Mouse (Mus musculus): ENCODE results near the gene Wdr82.

Gene Wdr82

DNA sequence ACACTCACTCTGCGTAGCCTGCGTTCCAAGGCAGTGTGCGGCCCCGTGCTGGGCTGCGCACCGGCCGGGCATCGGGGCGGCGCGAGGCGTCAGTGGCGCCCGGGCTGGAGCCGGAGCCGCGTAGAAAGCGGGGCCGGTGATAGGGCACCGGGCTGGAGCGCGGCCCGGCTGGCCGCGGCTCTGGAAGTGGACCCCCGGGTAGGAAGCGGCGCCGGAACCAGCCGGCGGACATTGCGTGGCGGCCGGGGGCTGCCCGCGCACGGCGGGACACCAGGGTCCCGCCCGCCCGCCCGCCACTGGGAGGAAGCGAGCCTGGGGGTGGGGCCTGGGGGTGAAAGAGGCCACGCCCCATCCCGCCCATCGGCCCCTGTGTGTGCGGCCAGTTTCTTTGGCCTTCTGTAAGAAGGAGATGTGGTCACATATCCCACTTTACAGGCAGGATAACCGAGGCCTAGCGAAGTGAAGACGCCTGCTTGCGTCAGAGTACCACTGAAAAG, 28.3 kb downstream of the Wdr82 start:
- peak; percentile 63 for DNase-seq (ENCODE audit: low spot score)

DNA sequence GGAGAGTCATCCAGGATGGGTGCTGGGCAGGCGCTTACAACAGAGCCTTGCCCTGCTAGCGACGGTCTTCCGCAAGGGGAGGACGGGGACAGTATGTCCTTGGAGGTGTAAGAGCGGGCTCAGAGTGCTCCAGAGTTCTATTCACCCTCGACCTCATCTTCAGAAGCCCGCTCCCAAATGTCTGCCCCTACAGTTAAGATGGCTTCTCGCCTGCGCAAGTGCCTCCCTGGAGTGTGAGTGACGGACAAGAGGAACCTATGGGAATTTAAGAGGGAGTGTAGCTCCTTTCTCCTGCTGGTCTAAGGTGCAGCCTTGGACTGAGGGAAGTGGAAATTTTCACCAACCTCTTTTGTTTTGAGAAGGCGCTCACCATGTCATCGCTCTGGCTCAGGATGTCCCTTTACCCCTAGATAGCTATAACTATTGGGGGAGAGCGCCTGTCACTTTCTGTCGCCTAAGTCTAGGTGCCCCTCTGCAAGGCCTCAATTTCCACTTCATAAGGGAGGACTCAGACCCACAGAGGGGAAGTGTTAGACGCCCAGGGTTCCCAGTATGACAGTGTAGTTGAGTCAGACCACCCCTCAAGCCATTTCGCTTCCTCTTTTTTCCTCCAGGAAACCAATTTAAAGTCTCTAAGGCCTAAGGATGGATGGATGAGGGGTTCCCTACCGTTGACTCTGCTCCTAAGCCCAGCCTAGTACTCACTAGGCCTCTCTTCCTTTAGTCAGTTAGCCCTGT, 29.0 kb downstream of the Wdr82 start, which contains the start of gene Ppm1m:
Gene Ppm1m, minus strand, starts transcription at position 212 of the 738 bp plus-strand sequence.
- DNase-seq (ENCODE audit: low spot score) = no peak

DNA sequence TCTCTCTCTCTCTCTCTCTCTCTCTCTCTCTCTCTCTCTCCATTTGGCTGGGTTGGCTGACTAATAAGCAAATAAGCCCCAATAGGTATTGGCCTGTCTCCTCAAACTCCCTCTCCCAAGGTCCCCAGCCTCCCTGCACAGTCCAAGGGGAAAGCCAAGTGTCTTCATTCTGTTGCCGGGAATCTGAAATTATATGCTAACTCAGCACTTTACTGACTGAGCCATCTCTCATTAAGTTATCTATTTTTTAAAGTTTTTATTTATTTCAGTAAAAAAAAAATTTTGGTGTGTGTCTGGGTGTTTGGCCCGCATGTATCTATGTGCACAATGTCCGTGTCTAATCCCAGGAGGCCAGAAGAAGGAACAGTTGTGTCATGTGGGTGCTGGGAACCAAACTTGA, 31.2 kb downstream of the Wdr82 start:
- no peak for DNase-seq (ENCODE audit: low spot score)

DNA sequence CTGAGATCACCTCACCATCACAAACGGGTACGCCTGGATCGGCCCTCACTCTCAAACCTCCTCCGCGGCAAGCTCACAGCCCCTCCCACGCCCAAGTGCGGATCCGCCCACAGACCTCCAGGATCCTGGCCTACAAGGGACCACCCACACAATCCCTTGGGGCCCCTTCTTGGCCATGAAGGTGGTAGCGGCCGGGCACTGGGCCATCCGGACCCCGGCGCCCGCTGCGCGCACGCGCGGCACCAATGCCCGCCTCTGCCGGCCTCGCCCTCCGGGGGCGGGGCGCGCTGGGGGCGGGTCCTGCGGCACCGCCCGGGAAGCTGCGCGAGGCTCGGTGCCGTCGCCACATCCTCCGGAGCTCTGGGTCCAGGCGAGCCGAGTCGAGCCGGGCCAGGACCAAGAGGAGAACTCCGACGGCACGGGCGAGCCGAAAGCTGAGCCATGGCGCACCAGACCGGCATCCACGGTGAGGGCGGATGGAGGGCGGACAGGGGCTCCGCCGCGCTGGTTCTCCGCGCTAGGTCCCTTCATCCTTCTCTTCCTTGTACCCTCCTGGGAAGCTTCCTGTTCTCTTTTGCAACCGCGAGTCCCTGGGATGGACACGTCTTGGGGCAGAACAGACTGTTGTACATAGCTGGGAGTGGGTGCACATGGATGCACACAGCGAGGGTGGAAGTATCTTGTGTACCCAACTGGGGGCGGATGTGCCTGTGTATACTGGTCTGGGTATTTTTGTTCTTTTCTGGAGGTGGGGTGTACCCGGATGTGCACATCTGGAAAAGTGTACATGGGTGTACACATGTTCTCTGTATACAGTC, 32.3 kb downstream of the Wdr82 start, which contains the start of gene Twf2:
Gene Twf2, plus strand, starts transcription at position 290 of the 818 bp plus-strand sequence.
- peak; percentile 91 for DNase-seq (ENCODE audit: low spot score)

DNA sequence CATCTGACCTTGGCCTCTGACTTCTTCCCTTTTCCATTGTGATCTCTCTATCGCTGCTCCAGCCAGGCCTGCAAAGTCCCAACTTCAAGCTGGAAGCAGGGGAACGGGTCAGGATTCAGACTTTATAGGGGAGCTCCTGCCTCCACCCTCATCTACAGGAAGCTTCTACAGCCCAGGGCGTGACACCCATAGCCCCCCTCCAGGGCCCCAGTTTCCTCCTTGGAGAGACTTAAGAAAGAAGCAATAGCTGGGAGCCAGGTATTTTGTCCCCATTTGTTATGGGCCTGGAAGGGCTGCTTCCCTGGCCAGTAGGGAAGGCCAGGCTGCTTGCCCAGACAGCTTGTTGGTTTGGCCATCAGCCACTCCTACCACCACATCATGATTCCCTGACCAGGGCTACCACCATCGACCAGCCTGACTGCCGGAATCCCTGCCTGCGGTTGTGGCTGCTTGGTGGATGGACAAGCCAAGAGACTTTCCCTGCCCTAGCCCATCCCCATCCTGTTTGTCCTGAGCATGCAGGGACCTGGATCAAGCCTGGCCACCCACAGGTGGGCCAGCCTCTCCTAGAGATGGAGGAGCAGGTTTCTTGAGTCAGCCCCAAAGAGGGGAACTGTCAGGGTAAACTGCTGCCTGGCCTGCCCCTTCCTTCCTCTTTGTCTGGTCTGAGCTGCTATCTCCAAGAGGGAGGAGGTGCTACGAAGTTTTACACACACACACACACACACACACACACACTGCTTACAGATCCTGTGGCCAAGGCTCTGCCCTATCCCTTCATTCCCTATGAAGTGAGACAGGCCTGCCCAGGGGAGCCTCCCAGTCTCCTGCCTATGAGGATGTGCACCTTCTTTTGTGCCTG, 33.5 kb downstream of the Wdr82 start:
- no peak for DNase-seq (ENCODE audit: low spot score)

DNA sequence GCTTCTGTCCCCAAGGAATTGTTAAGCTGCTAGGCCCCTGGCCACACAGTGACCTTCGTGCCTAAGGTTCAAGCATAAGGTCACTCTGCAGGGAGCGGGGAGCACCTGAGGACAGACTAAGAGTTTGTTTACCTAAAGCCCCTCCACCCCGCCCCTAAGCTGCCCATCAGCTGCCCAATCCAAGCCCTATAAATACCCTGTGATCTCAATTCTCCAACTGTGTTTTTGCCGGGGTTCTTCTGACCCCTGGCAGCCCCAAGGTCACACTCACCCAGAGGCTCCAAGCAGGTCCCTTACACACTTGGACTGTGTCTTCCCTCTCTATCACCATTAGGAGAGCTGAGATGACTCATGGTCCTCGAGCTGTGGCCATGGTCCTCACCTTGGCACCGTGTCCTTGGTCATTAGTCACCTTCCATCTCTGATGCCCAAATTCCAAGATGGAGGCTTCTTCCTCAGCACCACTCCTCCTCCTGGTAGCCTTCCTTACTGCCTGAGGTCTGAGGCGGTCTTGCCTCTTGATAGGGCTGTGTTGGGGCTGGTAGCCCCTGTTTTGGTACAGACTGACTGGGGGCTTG, 35.1 kb downstream of the Wdr82 start:
- DNase-seq (ENCODE audit: low spot score) = no peak

DNA sequence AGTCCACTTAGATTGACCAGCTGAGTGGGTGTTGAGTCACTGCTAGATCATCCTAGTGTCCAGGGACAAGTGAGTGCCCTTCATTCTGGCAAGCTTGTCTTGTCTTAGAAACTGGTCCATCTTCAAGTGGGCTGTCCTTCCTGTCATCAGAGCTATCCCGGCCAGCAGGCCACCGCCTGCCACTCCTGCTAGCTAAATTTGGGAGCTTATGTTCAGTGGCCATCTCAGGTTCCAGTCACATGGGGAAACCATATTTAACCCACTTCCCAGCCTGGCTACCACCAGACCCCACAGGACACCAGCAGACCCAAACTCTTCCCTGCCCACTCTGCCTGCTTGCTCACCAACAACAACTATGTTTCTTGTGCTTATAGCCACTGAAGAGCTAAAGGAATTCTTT, 35.8 kb downstream of the Wdr82 start:
- DNase-seq (ENCODE audit: low spot score) = no peak

DNA sequence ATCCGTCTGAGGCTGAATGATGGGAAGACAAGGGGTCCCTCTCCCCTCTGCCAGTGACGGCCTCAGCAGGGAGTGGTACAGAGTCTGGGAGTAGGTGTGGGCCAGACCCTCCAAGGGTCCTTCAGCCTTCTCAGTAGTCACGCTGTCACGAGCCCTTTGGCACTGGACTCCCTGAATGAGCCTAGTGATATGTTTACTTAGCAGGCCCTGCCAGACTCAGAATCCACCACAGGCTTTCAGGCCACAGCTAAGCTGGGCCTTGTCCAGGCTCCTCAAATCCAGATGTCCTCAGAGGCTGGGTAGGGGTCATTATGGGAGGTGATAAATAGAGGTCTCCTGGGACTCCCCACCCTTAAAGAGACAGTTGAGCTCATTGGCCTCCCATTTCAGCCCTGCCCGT, 37.5 kb downstream of the Wdr82 start:
- no peak for DNase-seq (ENCODE audit: low spot score)

DNA sequence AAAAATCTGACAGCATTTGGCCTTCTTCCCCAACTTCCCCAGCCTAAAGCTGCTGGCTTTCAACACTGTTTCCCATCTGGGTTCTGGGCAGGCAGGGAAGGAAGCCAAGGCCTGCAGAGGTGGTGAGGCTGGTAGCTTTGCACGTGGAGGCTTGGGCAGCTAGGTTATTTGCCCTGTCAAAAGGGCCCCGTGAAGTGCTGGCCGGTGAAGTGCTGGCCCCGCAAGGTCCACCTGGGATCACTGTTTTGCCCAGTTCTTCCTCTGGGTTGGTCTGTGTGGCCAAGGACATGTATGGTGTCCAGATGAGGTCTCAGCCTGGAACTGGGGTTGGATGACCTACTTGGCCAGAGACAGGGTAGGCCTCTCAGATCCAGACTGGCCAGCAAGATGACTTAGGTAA, 39.2 kb downstream of the Wdr82 start:
- DNase-seq (ENCODE audit: low spot score) = no peak

DNA sequence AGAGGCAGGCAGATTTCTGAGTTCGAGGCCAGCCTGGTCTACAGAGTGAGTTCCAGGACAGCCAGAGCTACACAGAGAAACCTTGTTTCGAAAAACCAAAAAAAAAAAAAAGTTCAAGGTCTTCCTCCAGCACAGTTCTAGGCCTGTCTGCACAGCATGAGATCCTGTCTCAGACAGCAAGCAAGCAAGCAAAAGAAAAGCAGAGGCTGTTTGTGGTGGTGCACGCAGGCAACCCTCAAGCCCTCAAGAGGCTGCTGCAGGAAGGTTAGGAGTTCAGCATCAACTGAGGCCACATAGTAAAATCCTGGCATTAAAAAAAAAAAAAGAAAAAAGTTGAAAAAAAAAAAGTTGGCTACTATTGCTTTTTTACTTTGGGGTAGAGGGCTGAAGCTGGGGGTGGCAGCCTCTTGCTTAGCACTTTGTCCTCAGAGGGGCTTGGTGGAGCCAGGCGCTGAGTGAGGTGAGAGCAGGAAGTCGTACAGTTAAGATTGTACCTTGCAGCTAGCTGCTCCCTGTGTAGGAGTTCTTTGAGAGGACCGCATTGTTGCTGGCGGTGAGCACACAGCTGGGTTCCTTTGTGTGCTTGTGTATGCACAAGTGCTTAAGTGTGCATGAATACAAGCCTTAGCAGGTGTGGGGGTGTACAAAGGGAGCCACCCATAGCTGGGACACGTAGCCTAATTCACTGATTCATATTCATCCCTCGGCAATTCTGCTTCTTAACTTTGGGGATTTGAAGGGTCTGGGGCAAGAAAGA, 40.3 kb downstream of the Wdr82 start:
- no peak for DNase-seq (ENCODE audit: low spot score)

DNA sequence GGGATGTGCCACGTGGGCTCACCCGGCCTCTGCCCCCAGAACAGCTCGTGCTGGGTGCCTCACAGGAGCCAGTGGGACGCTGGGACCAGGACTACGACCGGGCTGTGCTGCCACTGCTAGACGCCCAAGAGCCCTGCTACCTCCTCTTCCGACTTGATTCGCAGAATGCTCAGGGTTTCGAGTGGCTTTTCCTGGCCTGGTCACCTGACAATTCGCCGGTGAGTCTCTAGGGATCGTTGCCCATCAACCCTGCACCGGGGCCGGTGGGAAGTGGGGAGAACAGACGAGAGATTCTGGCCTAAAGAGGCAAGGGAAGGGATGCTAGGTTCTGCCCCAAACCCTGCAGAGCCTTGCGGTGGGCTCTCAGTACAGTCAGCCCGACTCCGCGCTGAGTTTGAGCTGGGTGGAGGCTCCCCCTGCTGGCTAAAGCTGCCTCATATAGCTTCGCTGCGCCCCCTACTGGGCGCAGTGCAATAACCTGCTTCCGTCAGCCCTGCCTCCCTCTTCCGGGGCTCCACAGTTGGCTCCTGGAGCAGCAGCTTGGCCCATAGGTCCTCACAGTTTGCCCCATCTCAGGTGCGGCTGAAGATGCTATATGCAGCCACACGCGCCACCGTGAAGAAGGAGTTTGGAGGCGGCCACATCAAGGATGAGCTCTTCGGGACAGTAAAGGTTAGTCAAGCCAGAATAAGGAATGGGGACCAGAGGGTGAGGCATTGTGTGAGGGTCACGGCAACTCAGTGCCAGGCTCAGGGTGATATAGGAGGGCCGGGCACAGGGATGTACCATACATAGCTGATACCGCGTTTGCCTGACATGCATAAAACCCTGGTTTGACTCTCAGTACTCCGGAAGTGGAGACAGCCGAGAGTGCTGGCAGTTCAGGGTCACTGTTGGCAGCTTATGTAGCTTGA, 41.2 kb downstream of the Wdr82 start:
- DNase-seq (ENCODE audit: low spot score) = peak; percentile 61

DNA sequence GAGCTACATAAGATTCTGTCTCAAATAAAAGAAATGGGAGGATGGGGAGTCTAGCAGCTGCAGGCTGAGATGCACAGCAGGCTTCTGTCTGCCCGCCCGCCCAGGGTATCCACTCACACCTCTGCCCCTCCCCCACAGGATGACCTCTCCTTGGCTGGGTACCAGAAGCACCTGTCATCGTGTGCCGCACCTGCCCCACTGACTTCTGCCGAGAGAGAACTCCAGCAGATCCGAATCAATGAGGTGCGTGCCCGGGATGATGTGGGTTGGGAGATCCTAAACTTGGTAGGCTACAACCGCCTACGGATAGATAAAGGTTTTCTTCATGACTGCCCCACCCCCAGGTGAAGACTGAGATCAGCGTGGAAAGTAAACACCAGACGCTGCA, 41.9 kb downstream of the Wdr82 start:
- no peak for DNase-seq (ENCODE audit: low spot score)

DNA sequence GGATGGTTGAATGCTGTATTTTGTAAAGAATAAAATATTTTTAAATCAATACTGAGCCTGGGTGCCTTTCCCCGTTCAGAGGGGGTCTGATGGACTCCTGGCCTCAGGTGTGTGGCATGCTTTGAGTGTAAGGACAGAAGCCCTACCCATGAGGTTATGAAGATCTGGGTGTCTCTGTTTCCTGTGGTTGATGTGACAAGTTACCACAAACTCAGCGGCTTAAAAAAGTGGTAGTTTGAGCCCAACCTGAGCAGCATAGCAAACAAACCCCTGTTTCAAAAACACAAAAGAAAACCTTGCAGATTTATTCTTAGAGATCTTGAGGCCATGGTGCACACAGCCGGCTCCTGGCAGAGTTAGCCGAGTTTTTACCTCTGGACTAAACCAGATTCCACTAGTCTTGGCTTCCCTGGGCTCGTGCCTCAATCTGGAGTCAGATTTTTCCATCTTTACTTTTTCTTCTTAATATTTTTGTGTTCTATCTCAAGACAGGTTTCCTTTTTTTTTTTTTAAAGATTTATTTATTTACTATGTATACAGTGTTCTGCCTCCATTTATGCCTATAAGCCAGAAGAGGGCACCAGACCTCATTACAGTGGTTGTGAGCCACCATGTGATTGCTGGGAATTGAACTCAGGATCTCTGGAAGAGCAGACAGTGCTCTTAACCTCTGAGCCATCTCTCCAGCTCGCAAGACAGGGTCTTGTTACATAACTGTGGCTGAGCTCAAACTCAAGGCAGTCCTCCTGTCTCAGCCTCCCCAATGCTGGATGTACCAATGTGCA, 44.8 kb downstream of the Wdr82 start:
- DNase-seq (ENCODE audit: low spot score) = no peak

DNA sequence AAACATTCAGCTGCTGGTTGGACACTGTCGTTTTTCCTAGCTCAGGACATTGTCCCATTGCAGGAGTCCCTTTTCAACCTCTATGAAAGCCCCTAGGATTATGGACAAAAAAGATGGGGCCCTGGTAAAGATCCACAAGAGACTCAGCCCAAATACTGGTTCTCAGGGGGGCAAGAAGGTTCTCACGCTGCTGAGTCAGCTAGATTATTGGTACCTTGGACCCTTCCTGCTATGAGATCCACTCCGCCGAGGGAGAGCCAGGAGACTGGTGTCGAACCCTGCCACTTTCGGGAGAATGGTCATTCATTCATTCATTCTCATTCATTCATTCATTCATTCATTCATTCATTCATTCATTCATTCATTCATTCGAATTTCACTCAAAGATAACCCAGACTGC, 46.2 kb downstream of the Wdr82 start:
- DNase-seq (ENCODE audit: low spot score) = no peak

DNA sequence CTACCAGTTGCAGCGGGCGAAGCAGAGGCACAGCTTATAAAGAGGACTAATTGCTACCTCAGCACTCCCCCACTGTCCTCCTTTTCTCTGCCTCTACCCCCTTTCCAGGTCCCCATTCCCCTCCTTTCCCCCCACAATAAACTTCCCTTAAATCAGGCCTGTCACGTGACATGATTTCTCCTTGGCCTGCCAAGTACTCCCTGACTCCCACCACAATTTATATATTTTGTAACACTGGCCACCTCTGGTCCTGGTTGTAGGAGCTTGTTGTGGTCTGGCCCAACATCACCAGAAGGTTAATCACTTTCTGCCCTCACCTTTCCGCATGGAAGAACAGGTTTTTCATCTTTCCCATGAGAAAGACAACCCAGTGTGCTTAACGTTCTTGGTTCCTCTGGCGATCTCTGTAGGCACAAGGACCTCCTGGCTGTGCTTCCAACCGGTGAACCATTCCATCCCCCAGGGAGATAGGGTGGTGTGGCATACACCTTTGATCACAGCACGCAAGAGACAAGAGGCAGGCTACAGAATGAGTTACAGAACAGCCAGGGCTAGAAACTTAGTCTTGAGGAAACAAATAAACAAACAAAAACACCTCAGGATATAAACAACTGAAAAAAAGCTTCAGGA, 50.3 kb downstream of the Wdr82 start:
- no peak for DNase-seq (ENCODE audit: low spot score)

DNA sequence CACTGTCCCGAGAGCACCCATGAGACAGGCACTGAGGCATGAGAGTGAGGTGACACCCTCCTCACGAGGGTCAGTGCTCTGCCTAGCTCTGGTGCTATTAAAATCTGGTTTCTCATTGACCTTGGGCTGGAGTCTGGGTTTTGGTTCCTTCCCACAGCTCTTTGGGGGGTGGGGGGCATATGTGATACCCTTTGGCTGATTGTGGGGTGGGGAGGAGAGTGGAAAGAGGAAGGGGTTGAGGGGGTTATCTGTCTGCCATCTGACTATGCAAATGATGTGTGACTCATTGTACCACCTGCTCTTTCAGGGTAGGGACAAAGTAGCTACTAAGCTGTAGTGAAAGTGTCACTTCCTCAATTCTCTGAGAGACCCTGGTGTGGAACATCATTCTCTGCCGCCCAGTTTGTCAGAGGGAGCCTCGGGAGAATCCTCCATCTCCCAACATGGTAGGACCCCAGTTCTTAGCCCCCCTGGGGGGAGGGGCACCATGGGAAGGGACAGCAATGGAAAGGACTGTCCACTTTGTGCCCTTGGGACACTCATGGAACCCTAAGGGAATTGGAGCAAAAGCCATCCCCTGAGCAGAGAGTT, 51.6 kb downstream of the Wdr82 start, which contains the start of gene Tlr9:
Gene Tlr9, plus strand, starts transcription at position 338 of the 591 bp plus-strand sequence.
- no peak for DNase-seq (ENCODE audit: low spot score)

DNA sequence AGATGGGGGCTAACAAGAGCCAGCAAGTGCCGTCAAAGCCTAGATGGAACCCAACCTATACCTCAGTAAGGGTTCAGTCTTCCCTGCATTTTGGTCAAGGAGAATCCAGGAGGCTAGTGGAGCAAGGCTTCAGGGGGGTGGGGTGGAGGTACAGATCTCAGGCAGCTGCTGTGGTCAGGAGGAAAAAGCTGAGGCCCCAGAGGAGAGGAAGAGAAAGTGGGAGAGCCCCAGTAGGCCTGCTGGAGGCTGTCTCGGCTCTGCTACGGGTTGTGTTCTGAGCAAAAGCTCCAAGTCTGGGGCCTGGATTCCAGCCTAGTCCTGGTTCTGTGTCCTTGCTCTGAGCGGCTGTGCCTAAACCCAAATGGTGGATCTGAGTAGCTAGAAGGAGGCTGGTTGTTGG, 52.3 kb downstream of the Wdr82 start:
- no peak for DNase-seq (ENCODE audit: low spot score)

DNA sequence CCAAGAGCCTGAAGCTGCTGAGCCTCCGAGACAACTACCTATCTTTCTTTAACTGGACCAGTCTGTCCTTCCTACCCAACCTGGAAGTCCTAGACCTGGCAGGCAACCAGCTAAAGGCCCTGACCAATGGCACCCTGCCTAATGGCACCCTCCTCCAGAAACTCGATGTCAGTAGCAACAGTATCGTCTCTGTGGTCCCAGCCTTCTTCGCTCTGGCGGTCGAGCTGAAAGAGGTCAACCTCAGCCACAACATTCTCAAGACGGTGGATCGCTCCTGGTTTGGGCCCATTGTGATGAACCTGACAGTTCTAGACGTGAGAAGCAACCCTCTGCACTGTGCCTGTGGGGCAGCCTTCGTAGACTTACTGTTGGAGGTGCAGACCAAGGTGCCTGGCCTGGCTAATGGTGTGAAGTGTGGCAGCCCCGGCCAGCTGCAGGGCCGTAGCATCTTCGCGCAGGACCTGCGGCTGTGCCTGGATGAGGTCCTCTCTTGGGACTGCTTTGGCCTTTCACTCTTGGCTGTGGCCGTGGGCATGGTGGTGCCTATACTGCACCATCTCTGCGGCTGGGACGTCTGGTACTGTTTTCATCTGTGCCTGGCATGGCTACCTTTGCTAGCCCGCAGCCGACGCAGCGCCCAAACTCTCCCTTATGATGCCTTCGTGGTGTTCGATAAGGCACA, 54.9 kb downstream of the Wdr82 start:
- no peak for DNase-seq (ENCODE audit: low spot score)

Data from ovary, adult 18-20 months (tissue).